Mouse (Mus musculus): ENCODE measurements around the gene Duox1.
"Not testable (repeated sequence)": the region's sequence is repeated elsewhere in the genome, so short reads cannot be mapped to it uniquely, and the experiment has no call there.

Gene Duox1

DNA sequence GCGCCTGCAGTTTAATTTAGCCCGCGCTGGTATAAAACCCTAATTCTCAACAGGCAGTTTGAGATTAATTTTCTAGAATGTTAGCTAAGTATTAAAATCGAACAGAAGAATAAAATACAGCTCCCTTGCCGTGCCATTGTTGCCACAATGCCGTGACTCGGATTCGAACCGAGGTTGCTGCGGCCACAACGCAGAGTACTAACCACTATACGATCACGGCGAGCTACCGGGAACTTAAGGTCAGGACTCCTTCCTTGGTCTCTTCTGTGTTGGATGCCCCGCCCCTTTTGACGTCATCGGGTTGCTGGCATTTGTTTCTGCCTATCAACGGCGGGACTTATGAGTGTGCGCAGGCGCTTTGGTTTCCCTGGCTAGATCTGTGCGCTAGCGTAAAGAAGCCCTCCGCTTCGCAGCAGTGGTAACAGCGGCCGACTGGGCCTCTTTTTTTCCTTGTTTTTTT, 61.8 kb downstream of the Duox1 start:
- peak; percentile 96 for DNase-seq

DNA sequence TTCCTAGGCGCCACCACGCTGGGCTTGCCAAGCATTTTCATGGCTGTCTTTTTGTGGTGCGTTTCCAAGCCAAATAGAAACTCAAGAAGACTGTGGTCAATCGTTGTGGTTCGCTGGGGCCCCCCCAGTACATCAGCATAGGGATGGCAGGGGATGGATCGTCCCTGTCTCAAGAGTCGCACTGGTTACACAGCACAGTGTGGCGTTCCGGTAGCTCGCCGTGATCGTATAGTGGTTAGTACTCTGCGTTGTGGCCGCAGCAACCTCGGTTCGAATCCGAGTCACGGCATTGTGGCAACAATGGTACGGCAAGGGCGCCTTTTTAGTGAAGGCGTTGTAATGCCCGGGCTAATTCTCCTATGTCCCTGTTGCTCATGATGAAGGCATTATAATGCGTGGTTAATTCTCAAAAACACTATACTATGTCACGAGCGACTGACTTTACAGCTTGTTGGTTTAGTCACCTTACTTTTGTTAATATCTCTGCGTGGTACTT, 62.3 kb downstream of the Duox1 start:
- DNase-seq, result peak; percentile 69

DNA sequence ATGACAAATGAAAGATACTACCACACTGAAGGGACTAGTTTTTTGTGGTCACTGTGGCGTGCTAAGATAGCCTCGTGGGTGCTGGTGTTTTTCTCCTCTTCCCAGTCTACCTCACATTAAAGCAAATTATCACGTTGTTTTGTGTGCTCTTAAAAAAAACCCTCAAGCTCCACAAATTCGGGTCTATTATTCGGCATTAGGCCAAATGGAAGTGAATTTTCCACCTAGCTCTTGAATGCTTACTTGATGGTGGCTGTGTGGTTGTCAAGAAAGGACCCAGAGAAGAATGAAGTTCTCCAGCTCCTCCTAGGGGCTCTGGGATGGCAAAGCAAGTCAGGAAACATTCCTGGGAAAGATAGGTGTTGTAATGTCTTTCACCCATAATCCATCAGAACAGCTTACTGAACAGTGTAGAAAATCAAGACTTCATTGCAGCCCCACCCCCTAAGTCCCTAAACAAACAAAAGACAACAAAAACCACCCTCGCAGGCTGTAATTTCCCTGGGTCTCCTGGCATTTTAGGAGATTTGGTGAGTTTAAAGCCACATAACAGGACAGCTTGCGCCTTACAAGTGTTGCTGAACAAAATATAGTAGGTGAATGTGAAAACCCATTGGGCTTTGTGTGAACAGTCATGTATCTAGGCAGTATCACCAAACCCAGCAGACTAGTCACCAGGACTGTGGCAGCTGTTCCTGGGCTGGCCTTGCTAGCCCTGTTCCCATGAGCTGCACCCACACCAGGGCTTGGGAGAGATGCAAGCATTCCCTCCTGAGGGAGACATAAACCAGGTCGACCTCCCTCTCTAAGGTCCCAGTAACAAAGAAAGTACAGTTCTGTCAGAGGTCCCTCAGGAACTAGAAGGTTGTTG, 63.2 kb downstream of the Duox1 start:
- no peak for DNase-seq

DNA sequence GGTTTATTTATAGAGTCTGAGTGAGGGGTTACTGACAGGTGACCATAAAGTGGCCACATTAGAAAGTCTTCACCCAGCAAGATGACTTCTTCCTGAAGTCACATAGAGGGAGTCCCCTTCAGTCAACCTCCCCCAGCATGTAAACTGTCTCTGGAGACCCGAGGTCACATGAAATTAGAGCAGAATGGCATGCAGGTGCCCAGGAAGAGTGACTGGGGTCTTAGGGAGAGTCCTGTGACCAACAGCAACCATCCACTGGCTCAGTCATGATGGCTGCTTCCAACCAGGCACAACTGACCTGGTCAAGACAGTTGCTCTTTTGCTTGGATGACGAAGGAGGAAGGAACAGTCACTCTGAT, 63.8 kb downstream of the Duox1 start:
- DNase-seq, result no peak

DNA sequence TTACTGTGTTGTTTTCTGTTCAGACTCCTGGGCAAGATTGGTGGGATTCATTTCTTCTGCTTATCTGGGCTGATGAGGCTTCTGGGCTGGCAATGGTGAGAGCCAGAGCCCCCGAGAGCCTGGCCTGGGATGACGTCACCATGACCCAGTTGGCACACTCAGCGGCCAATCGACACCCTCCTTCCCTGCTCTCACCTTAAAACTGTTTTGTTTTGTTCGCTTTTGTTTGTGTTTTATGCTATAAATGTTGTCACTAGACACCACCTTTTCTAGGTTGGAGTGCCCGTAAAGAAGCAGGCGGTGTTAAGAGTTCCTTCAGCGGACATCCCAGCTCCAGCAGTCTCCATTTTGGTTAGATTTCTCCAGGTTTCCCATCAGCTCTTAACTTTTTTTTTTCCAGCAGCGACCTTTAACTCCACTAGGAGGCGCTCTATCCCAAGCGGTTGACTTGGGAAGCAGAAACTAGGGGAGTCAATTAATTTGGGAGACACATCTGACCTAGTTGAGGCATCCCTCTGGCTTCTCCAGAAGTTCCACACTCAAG, 65.4 kb downstream of the Duox1 start:
- no peak for DNase-seq

DNA sequence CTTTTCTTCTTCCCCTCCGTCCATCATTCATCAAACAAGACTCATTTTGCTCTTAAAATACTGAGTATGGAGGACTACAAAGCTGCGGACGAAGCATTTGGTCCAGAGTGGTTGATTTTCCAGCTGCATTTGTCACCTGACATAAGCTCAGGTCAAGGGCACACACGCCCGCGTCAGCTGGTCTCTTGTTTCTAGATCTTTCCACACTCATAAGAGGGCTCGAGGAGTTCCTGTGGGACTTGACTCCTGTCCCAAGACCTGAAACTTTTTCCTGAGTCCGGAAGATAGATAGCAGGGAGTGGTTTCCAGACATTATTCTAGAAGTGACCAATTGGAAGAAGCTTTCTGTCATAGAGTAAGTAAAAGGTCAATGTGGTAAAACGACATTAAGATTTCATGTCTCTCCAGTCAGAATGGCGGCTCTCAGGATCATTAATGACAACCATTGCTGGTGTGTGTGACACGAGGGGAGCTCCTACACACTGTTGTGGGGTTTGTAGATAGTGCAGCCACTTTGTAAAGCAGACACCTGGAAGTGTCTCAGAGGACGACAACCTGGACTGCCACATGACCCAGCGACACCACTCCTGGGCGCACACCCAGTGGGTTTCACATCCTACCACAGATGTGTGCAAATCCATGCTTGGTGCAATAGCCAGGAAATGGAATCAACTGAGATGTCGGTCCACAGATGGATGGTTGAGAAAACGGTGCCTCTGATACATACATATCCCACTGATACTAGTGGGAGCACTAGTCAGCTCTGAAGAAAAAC, 66.0 kb downstream of the Duox1 start:
- no peak for DNase-seq

DNA sequence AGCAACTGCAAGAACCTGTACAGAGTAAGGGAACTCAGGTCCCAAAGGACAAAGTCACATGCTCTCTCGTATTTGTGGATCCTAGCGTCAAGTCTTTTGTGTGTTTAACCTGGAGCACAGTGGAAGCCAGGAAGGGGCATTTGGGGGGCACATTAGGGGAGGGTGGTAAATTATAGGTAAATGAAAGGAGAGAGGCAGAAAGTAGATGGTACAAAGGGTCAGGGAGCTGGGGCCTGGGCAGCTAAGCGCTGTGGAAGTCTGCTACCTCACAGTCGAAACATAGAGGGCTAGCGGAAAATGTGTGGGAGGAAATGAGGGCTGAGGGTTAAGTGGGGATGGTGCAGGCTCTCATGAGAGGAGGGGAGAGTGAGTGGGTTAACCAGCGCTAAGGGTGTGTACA, 66.6 kb downstream of the Duox1 start:
- DNase-seq, result no peak

DNA sequence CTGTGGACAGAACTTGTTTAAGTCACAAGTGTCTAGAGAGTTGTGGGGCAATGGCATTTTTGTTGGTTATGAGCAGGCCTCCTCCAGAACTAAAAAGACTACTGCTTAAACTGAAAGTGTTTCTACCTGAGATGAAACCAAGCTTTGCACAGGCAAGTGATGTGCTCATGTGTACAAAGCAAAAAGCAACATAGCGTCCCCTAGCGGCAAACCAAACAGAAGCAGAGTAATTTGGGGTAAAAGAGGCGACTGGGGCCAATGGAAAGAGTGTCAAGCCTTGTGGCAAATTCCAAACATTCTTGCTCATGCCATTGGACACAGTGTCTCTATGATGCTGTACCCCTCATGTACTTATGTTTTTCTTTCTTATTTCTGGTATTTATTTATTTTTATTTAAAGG, 69.6 kb downstream of the Duox1 start:
- DNase-seq, result no peak

DNA sequence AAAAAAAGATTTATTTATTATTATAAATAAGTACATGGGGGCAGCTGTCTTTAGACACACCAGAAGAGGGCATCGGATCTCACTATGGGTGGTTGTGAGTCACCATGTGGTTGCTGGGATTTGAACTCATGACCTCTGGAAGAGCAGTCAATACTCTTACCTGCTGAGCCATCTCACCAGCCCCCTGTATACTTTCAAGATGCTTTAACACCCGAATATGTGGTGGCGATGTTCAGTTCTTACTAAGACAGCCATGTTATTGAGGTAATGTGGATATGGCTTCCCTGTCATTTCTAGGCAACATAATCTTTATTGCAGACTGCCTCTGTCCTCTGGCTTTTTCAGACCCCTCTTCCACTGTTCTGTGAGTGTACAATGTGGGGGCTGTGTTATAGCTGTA, 71.7 kb downstream of the Duox1 start:
- not testable (repeated sequence) for DNase-seq

DNA sequence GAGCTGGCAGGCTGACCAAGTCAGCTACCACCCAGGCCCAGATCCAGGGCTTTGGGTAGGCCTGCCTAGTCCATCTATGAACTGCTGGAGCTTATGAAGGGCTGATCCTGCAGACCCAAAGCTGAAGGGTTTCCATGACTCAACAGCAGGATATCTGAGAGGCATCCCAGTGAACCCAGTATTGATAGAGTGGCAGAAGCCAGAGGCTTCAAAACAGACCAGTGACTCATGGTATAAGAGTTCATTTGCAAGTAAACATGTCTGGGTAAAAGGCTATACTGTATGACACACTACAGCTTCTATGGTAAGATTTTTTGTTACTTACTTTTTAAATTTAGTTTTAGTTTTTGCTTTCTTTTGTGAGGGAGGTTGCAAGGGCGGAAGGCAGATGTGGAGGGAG, 80.7 kb downstream of the Duox1 start:
- DNase-seq, result no peak

Data from right cerebral cortex, postnatal 4 days (tissue).